Mouse (Mus musculus) liver, embryonic 14.5 days (tissue): ENCODE results near the gene Cux2. TPM values are rescaled to one million over a fixed set of nuclear protein-coding genes. Genes with fewer than 3 reads are reported as not detected.

Experiments used
- ATAC-seq: fragments of 200-750 bp; cut with Nextera tagmentation; 2 replicates; pipeline ENCODE4 v1.8.0; 2017; ENCODE audit warnings: moderate number of reproducible peaks, mild to moderate bottlenecking, moderate library complexity; ENCODE audit not compliant: insufficient read depth
- DNase-seq, 3 experiments: peaks; one replicate each; pipeline ENCODE4 v3.0.0-alpha.2; 2012 to 2013; ENCODE audit warnings: low read depth in 3 of 3, low spot score in 3 of 3
- H3K27ac ChIP-seq: fragments of 300-500 bp; sonication (generic); 2 replicates; pipeline ENCODE4 v1.5.1; 2014; ENCODE audit warnings: moderate library complexity, mild to moderate bottlenecking, control low read depth, inconsistent platforms
- H3K27me3 ChIP-seq: fragments of 300-500 bp; sonication (generic); 2 replicates; pipeline ENCODE4 v1.6.1; 2014; ENCODE audit warnings: mild to moderate bottlenecking, low read length, moderate library complexity; ENCODE audit not compliant: control insufficient read depth, insufficient read depth
- H3K36me3 ChIP-seq: fragments of 300-500 bp; sonication (generic); replicated peaks from 2 replicates; pipeline ENCODE4 v1.6.1; 2014; ENCODE audit warnings: low read depth; ENCODE audit not compliant: control insufficient read depth, insufficient read depth
- H3K4me1 ChIP-seq, 2 experiments: fragments of 200-500 bp in 1 of 2; fragments of 300-500 bp in 1 of 2; sonication (generic) in 1 of 2; replicated peaks; 2 replicates each; pipeline ENCODE4 v1.6.1; 2012 to 2014; ENCODE audit warnings: antibody characterized with exemption in 1 of 2, inconsistent platforms in 1 of 2, low read length in 1 of 2; ENCODE audit not compliant: control insufficient read depth in 2 of 2, insufficient read depth in 2 of 2
- H3K4me2 ChIP-seq: fragments of 300-500 bp; sonication (generic); 2 replicates; pipeline ENCODE4 v1.6.1; 2014; ENCODE audit warnings: low read depth, mild to moderate bottlenecking, control low read depth, moderate library complexity
- H3K4me3 ChIP-seq, 2 experiments: fragments of 200-500 bp in 1 of 2; fragments of 300-500 bp in 1 of 2; sonication (generic) in 1 of 2; 2 replicates each; pipeline ENCODE4 v1.5.1; 2012 to 2014; ENCODE audit warnings: low read depth in 2 of 2, low read length in 2 of 2, mild to moderate bottlenecking in 2 of 2, control low read depth in 1 of 2, inconsistent platforms in 1 of 2, moderate library complexity in 1 of 2; ENCODE audit not compliant: insufficient read depth in 1 of 2
- H3K9ac ChIP-seq: fragments of 300-500 bp; sonication (generic); replicated peaks from 2 replicates; pipeline ENCODE4 v1.6.1; 2014; ENCODE audit warnings: mild to moderate bottlenecking, control low read depth, moderate library complexity
- H3K9me3 ChIP-seq: fragments of 300-500 bp; sonication (generic); 2 replicates; pipeline ENCODE4 v1.6.1; 2016; ENCODE audit warnings: low read length, mixed read lengths; ENCODE audit not compliant: control insufficient read depth
- CTCF ChIP-seq: IDR thresholded peaks from 2 replicates; pipeline ENCODE4 v1.5.1; 2016; ENCODE audit warnings: antibody characterized with exemption, low read depth, control low read depth
- EP300 ChIP-seq: IDR thresholded peaks from 2 replicates; pipeline ENCODE4 v1.6.1; 2016; ENCODE audit warnings: antibody characterized with exemption, low read depth
- WGBS: fragments of 180-500 bp; shearing (Covaris S2); extraction: QIAGEN DNeasy Blood & Tissue Kit; methylation state at CpG from one replicate; pipeline ENCODE4 v1.1.7; 2014; ENCODE audit not compliant: insufficient replicate concordance; 5-methylcytosine and 5-hydroxymethylcytosine counted together
- microRNA-seq: library from miRNA; unstranded; fragments of <30 nt; microRNA quantifications from one replicate; pipeline ENCODE4, GENCODE M21; 2016
- polyA plus RNA-seq, 2 experiments: library from polyadenylated mRNA; depleted of rRNA in 1 of 2; stranded (reverse) in 1 of 2; unstranded in 1 of 2; fragments of >200 nt; fragmentation: Nextera tagmentation in 1 of 2; extraction: Ambion mirVana in 1 of 2; gene quantifications; 2 replicates each; pipeline versions ENCODE4 v1.2.1 to v1.2.3; 2012 to 2014

Gene Cux2
- polyA plus RNA-seq, 2 experiments, result 1.0 to 1.4 TPM

GRCm38 (mm10) chr5:121810331-121811151 is 239.4 kb downstream of the Cux2 start:
- WGBS, result 82% methylated on average over 17 of the region's 17 CpGs
- Histone ChIP-seq H3K4me2 (no peak overlapping the region), H3K9ac (no peak overlapping the region), H3K27me3 (no peaks in the 10 kb centered on the region), H3K27ac (no peak overlapping the region), H3K4me1 (0 out of 4 replicates have a peak, but pooled peaks cover 0 to 2% of the 10 kb centered on the region in 2 experiments), H3K4me3 (no peak overlapping the region), H3K9me3 (no peaks in the 10 kb centered on the region), H3K36me3 (peaks cover 44% of the 10 kb centered on the region)
- DNase-seq, result no peak
- ATAC-seq, result no peak
- no peak for TF ChIP-seq EP300
- no peak for TF ChIP-seq CTCF

DNA sequence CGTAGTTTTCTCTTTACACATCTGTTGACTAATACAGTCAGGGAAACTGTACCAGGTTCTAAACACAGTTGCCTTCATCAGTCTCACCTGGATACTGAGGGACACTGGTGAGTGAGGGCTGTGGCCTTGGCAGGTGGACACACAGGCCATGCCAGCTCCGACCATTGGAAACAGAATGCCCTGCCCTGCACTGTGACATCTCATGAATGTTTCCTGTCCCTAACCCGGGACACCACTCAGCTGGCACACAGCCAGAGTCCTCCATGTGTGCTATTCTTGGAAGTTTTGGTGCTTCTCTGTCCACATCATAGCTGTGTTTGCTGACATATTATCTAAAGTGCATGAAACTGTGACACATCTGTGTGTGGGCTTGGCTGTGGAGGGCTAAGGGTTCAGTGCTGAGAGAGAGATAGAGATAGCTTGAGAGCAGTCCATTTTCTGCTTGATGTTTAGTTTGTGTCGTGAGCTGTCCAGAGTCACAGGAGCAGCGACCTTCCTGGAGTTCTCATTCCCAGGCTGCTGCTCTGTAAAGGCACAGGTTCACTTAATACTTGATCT is 240.2 kb downstream of the Cux2 start:
- no peak overlapping the region for H3K4me3 ChIP-seq
- H3K4me1 ChIP-seq, result 0 out of 4 replicates have a peak, but pooled peaks cover 0 to 2% of the 10 kb centered on the region in 2 experiments
- no peak overlapping the region for H3K27ac ChIP-seq
- H3K9me3 ChIP-seq, result no peaks in the 10 kb centered on the region
- H3K9ac ChIP-seq, result no peak overlapping the region
- H3K27me3 ChIP-seq, result no peaks in the 10 kb centered on the region
- no peak for TF ChIP-seq CTCF
- TF ChIP-seq EP300, result no peak
- 74% methylated on average over 5 of the region's 5 CpGs for WGBS
- DNase-seq (no peak), ATAC-seq (no peak)
- peaks cover 44% of the 10 kb centered on the region for H3K36me3 ChIP-seq
- H3K4me2 ChIP-seq, result no peak overlapping the region

DNA sequence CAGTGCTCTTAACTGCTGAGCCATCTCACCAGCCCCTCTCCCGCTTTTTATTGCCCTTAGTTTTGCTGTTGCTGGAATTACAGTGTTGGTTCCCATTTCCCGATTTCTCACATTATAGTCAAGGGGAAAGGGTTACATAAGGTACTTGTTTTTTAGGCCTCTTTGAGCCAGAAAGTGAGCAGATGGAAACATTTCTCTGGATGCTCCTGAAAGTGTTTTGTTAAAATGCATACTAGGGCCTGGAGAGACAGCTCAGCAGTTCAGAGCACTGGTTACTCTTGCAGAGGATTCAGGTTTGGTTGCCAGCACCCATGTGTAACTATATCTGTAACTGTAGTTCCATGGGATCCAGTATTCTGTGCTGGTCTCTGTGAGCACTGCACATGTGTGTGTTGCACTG is 241.7 kb downstream of the Cux2 start:
- DNase-seq (no peak), ATAC-seq (no peak)
- H3K4me3 ChIP-seq, result no peak overlapping the region
- H3K27me3 ChIP-seq, result no peaks in the 10 kb centered on the region
- H3K4me2 ChIP-seq, result no peak overlapping the region
- WGBS, result 86% methylated on average over 2 of the region's 2 CpGs
- H3K9ac ChIP-seq, result no peak overlapping the region; the same call in 1 of the 2 replicates
- no peak overlapping the region for H3K27ac ChIP-seq
- peaks cover 34% of the 10 kb centered on the region for H3K36me3 ChIP-seq
- 0 out of 4 replicates have a peak, but pooled peaks cover 0 to 2% of the 10 kb centered on the region in 2 experiments for H3K4me1 ChIP-seq
- TF ChIP-seq CTCF (no peak), EP300 (no peak)
- no peaks in the 10 kb centered on the region for H3K9me3 ChIP-seq

DNA sequence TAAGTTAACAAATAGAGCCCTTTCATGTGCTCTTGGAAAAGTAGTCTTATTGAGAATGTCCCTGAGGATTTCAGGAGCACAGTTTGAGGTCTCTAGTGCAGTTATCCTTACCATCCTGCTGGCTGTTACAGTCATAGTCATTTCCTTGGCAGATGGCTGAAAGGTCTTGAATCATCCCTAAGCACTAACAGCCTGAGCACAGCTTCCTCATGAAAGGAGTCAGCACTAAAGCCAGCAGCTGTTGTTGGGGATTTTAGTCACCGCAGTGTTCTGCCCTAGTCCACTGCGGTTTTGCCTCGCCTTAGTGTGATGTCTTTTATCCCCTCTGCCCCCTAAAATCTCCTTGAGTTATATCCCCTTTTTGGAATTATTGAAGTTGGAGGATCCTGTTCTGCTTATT is 242.7 kb downstream of the Cux2 start:
- DNase-seq (no peak), ATAC-seq (no peak)
- Histone ChIP-seq H3K27me3 (no peaks in the 10 kb centered on the region), H3K27ac (no peak overlapping the region), H3K4me1 (0 out of 4 replicates have a peak, but pooled peaks cover 0 to 2% of the 10 kb centered on the region in 2 experiments), H3K4me2 (no peak overlapping the region), H3K9ac (no peak overlapping the region), H3K9me3 (no peaks in the 10 kb centered on the region), H3K36me3 (peaks cover 33% of the 10 kb centered on the region), H3K4me3 (no peak overlapping the region)
- WGBS, result 85% methylated on average over 3 of the region's 3 CpGs
- no peak for TF ChIP-seq CTCF

Small RNAs within 50 kb of the gene (microRNA-seq; reads per million reads assigned to microRNA genes)
- gene Mir7031, result not detected

Other genes with a start within 250 kb of the Cux2 start
- 7.2 and 8.6 TPM in 2 replicates for gene Sh2b3, start 212.5 kb downstream of the Cux2 start, polyA plus RNA-seq (2012; rRNA removed)
- gene Sh2b3, start 212.5 kb downstream of the Cux2 start, polyA plus RNA-seq (2014; fragmentation: Nextera tagmentation; extraction: Ambion mirVana), result 5.4 and 5.6 TPM in 2 replicates
- 2.4 and 2.8 TPM in 2 replicates for gene Pheta1, start 201.1 kb downstream of the Cux2 start, polyA plus RNA-seq (2012; rRNA removed)
- 2.4 and 2.6 TPM in 2 replicates for gene Pheta1, start 201.1 kb downstream of the Cux2 start, polyA plus RNA-seq (2014; fragmentation: Nextera tagmentation; extraction: Ambion mirVana)
- gene Myl2, start 50.8 kb upstream of the Cux2 start, polyA plus RNA-seq (2012; rRNA removed), result 0.10 TPM in 1 of 2 replicates, not detected in the other
- gene Myl2, start 50.8 kb upstream of the Cux2 start, polyA plus RNA-seq (2014; fragmentation: Nextera tagmentation; extraction: Ambion mirVana), result not detected in 2 replicates
- 0.01 and 0.13 TPM in 2 replicates for gene Ccdc63, start 90.7 kb upstream of the Cux2 start, polyA plus RNA-seq (2012; rRNA removed)
- gene Ccdc63, start 90.7 kb upstream of the Cux2 start, polyA plus RNA-seq (2014; fragmentation: Nextera tagmentation; extraction: Ambion mirVana), result not detected in 2 replicates
- 84.5 and 119 TPM in 2 replicates for gene Ppp1cc, start 108.2 kb upstream of the Cux2 start, polyA plus RNA-seq (2012; rRNA removed)
- gene Ppp1cc, start 108.2 kb upstream of the Cux2 start, polyA plus RNA-seq (2014; fragmentation: Nextera tagmentation; extraction: Ambion mirVana), result 139 and 165 TPM in 2 replicates
- 1.2 and 1.3 TPM in 2 replicates for gene Hvcn1, start 156.7 kb upstream of the Cux2 start, polyA plus RNA-seq (2012; rRNA removed)
- 1.5 and 1.6 TPM in 2 replicates for gene Hvcn1, start 156.7 kb upstream of the Cux2 start, polyA plus RNA-seq (2014; fragmentation: Nextera tagmentation; extraction: Ambion mirVana)
- 1.7 and 2.0 TPM in 2 replicates for gene Tctn1, start 214.4 kb upstream of the Cux2 start, polyA plus RNA-seq (2012; rRNA removed)
- 0.50 and 0.58 TPM in 2 replicates for gene Tctn1, start 214.4 kb upstream of the Cux2 start, polyA plus RNA-seq (2014; fragmentation: Nextera tagmentation; extraction: Ambion mirVana)
- 3.5 and 3.6 TPM in 2 replicates for gene Pptc7, start 234.3 kb upstream of the Cux2 start, polyA plus RNA-seq (2012; rRNA removed)
- gene Pptc7, start 234.3 kb upstream of the Cux2 start, polyA plus RNA-seq (2014; fragmentation: Nextera tagmentation; extraction: Ambion mirVana), result 2.7 and 2.9 TPM in 2 replicates